Mouse (Mus musculus) T-helper 1 cell (primary cell): ENCODE data around the gene Plekhg5.

ENCODE experiments used
- in situ Hi-C: fragments of 300-600 bp; cut with MboI, MseI; formaldehyde crosslinking; loops from one replicate; pipeline ENCODE4 v1.15.1; 2025; ENCODE audit warnings: high pct_unique_total_duplicates

Plekhg5 gene

GRCm38 (mm10) chr4:152096927-152097326, 24.6 kb downstream of the Plekhg5 start:
- in situ Hi-C loops, result loop anchor here (10.0 kb wide), 1 partner anchor 1822 kb away; no protein-coding TSS in a partner anchor

DNA sequence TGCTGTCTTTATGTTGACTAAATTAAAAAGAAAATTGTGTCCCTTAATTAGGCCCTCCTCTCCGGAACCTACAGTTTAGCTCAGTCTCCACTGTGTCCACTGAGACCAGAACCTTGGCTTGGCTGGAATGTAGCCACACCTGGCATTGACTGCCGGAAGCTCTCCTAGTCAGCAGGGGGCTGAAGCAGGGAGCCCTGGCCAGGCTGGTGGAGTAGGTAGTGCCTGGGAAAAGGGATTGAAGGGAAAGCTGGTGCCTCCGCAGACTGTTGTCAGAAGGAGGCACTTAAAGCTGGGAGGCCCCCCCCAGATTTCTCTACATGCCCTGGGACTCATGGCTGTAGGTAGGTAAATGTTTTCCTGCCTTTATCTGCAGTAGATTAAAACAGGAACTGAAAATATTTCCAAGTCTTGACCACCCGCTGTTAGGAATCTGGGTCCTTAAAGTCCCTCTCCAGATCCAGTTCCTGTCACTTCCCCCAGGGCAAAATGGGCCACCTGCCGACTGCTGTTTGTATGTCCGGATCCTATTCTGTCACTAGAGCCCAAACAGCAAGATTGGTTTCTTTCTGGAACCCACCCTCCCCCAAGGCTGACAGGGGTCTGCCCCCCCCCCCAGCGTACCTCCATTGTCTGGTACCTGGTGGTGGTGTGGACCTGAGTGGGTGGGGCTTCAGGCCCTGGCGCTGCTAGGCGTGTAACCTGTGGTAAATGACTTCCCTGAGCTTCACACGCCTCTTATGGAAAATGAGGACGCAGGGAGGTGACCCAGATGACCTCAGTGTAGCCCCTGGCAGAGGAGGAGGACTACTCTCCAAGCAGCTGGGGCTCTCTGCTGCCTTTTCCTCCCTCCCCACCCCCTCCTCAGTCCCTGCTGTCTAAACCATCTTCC, 25.9 kb downstream of the Plekhg5 start:
- in situ Hi-C loops, result loop anchor here (10.0 kb wide), 1 partner anchor 1823 kb away; no protein-coding TSS in a partner anchor

DNA sequence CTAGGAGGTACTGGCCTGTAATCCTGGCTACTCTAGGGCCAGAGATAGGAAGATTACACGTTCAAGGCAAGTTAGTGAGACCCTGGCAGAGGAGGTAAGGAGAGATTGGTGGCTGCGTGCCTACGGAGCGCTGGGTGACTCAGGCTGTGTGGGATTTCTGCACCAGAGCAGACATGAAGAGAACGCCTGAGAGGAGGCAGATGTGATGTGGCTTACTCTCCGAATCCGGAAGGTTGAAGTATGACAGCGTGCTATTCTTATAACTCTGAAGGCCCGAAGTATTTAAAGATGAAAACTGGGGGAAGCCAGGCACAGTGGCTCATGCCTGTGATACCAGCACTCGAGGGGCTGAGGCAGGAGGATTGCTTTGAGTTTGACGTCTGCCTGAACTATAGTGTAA, 28.2 kb downstream of the Plekhg5 start:
- in situ Hi-C loops, result no loop called here

DNA sequence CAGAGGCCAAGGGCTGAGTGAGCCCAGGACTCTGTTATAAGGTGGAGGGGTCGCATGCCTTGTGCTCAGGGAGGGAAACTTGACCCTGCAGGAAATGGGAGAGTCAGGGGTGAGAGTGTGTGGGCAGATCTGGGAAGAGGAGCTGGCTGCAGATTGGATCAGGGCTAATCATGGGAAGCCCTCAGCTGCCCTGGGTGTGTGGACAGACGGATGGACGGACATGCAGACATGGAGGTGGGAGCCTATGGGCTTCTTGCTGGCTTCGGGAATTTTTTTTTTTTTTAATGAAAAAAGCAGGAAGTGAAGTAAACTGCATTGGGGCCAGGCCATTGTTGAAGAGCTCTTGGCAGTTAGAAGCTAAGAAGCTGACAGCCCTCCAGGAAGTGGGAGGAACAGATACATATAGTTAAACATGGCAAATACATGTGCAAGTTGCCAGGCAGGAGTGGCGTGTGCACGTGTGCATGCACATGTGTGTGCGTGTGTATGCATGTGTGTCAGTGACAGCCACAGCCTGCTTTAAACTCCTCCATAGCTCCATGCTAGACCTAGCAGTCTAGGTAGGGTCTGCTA, 28.9 kb downstream of the Plekhg5 start:
- in situ Hi-C loops, result no loop called here

GRCm38 (mm10) chr4:152101921-152102320, 29.6 kb downstream of the Plekhg5 start:
- in situ Hi-C loops, result no loop called here

- in situ Hi-C loops, result no loop called here
Measured at GRCm38 (mm10) chr4:152103025-152103424, 30.7 kb downstream of the Plekhg5 start.

DNA sequence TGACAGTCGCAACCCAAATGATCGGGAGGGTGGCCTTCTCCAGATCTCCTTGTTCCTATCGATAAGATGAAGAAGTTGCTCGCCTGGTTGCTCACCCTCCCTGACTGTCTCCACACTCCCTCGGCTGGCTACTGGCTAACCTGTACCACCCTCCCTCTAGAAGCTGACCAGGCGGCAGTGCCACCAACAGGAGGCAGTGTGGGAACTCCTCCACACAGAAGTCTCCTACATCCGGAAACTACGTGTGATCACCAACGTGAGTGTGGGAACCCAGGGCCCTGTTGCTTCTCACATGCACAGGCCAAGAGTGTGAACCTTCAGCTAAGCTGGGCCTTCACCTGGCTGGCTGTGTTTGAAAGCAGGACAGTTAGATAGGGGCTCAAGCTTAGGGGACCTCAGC, 34.4 kb downstream of the Plekhg5 start:
- in situ Hi-C loops, result no loop called here

- in situ Hi-C loops, result no loop called here
Measured at GRCm38 (mm10) chr4:152107493-152107892, 35.2 kb downstream of the Plekhg5 start.

DNA sequence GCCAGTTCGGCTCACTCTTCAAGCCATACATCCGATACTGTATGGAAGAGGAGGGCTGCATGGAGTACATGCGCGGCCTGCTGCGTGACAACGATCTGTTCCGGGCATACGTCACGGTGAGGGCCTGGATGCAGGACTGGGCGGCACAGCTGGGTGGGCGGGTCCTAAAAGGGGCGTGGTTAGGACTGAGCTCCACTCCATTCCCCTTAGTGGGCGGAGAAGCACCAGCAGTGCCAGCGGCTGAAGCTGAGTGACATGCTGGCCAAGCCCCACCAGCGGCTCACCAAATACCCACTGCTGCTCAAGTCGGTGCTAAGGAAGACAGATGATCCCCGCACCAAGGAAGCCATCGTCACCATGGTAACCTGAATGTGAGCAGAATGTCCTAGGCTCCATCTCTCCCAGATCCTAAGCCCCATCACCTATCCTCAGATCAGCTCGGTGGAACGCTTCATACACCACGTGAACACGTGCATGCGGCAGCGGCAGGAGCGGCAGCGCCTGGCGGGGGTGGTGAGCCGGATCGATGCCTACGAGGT, 35.7 kb downstream of the Plekhg5 start:
- in situ Hi-C loops, result no loop called here

DNA sequence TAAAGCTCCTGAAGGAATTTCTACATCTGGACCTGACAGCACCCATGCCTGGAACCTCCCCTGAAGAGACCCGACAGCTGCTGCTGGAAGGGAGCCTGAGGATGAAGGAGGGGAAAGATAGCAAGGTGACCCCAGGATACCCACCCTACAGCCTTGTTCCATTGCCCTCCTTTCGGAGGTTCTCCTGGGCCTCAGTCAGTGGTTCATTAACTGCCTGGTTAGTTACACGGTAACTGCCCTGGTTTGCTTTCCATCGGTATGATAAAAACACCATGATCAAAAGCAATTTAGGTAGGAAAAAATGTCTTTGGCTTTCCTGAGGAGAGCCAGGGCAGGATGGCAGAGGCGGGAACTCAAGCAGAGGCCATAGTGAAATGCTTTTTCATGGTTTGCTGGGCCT, 36.4 kb downstream of the Plekhg5 start:
- in situ Hi-C loops, result no loop called here

- in situ Hi-C loops, result no loop called here
Measured at GRCm38 (mm10) chr4:152109509-152109908, 37.2 kb downstream of the Plekhg5 start.

- in situ Hi-C loops, result no loop called here
Measured at GRCm38 (mm10) chr4:152110689-152111088, 38.4 kb downstream of the Plekhg5 start.

- in situ Hi-C loops, result no loop called here
Measured at GRCm38 (mm10) chr4:152112329-152112728, 40.0 kb downstream of the Plekhg5 start.

- in situ Hi-C loops, result no loop called here
Measured at GRCm38 (mm10) chr4:152114080-152114479, 41.8 kb downstream of the Plekhg5 start.

GRCm38 (mm10) chr4:152115921-152116612, 43.8 kb downstream of the Plekhg5 start, which contains the start of gene Tnfrsf25:
Tnfrsf25 (plus strand) TSS chr4:152115934.
- in situ Hi-C loops, result loop anchor here (5.0 kb wide), 1 partner anchor 79 kb away; the partner anchor contains the start of genes Nol9 and Tas1r1

DNA sequence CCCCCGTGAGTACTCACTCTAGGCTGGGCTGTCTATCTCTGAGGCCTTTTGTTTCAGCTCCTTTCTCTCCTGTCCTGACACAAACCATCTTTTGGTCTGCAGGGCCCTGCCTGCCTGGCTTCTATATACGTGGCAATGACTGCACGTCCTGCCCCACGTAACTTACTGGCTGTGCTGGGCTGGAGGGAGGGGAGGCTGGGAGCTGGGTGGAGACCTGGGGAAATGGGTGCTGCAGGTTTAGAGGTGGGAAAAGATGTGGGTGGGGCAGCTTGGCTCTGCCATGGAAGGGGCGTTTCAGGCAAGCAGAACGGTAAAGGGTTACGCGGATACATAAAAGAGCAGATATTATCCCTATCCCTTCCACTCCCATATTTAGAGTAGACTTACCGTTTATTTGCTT, 45.2 kb downstream of the Plekhg5 start:
- in situ Hi-C loops, result loop anchor here (5.0 kb wide), 1 partner anchor 80 kb away; the partner anchor contains the start of genes Nol9 and Tas1r1

DNA sequence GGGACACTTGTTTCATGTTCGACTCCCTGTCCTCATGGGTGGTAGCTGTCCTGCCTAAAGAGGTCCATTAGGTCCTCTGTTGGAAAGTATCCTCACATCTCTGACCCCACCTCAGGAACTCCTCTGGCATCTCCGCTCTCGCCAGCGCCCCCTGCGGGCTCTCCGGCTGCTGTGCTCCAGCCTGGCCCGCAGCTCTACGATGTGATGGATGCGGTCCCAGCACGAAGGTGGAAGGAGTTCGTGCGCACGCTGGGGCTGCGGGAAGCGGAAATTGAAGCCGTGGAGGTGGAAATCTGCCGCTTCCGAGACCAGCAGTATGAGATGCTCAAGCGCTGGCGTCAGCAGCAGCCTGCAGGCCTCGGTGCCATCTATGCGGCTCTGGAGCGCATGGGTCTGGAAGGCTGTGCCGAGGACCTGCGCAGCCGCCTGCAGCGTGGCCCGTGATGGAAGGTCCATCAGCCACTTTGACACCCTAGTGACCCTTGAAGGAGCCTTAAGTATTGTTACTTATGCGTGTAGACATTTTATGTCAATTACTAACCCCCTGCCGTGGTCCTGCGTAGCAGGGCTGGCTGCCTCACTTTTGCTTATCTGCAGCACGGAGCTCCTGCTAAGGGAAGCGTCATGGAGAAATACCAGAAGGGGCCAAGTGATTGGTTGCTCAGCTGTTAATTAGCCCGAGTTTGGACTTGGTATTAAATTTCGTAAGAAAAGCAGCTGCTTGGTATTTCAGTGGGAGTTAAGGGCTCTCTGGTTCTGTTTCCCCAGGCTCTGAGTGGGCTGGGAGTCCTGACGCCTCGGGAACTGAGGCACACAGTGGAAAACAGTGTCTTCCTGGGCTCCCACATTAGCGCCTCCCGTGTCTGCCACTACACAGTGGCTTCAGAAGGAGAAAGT, 47.3 kb downstream of the Plekhg5 start:
- in situ Hi-C loops, result loop anchor here (5.0 kb wide), 1 partner anchor 82 kb away; the partner anchor contains the start of genes Nol9 and Tas1r1

DNA sequence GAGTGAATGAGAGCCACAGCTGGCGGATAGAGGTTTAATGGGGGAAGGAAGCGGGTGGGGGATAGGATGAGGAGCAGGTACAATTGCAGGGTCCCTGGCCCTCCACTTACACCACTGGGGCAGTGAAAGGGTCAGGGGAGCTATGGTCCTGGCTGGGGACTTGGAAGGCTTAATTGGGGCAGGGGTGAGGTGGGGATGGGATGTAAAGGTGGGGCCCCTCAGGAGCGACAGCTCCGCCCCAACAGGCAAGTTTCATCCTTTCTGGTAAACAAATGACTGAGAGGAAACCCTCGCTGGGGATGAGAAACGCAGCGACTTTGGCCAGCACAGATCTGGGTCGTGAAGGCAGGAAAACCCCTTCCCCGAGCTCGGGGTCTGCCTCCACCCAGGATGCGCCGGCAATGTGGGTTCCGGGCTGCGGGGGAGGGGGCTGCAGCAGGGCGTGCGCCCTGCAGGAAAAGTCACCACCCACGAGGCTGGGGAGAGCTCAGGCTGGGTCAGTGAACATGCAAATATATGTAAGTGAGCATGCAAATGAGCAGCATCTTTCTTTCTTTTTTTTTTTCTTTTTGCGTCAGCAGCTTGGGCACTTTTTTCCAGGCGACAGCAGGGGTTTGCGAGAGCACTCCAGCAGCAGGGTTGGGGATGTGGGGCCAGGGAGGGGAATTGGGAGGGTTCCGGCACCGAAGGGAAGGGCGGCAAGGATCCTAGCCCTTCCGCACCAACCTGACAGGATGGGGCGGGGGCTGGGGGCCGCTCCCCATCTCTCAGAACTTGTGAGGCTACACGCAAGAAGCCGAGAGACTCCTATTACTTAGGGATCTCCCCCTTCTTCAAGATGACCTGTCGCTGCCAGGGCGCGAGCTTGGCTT, 48.2 kb downstream of the Plekhg5 start:
- in situ Hi-C loops, result no loop called here

GRCm38 (mm10) chr4:152121183-152121505, 48.8 kb downstream of the Plekhg5 start:
- in situ Hi-C loops, result no loop called here
